Mouse (Mus musculus) kidney, adult 2 months (tissue): ENCODE measurements around the gene Rom1. TPM values are rescaled to one million over a fixed set of nuclear protein-coding genes. Genes with fewer than 3 reads are reported as not detected.
A peak's percentile ranks its signal among the peaks of the same experiment; 100 is the strongest.

Source experiments
- DNase-seq: peaks from one replicate; pipeline ENCODE4 v3.0.0; 2021
- H3K27ac ChIP-seq: fragments of 200-500 bp; 2 replicates; pipeline ENCODE4 v1.5.1; 2012; ENCODE audit warnings: low read depth, low read length, control low read depth, inconsistent platforms; ENCODE audit not compliant: insufficient read depth
- H3K27me3 ChIP-seq: fragments of 200-500 bp; replicated peaks from 2 replicates; pipeline ENCODE4 v1.6.1; 2012; ENCODE audit warnings: mild to moderate bottlenecking, moderate library complexity, low read length, inconsistent platforms; ENCODE audit not compliant: control insufficient read depth, insufficient read depth
- H3K36me3 ChIP-seq: fragments of 200-500 bp; 2 replicates; pipeline ENCODE4 v1.6.1; 2012; ENCODE audit warnings: mild to moderate bottlenecking, moderate library complexity, low read length, inconsistent platforms; ENCODE audit not compliant: control insufficient read depth, insufficient read depth
- H3K4me1 ChIP-seq: fragments of 200-500 bp; 2 replicates; pipeline ENCODE4 v1.6.1; 2011; ENCODE audit warnings: low read length; ENCODE audit not compliant: control insufficient read depth, insufficient read depth
- H3K4me3 ChIP-seq: fragments of 200-500 bp; 2 replicates; pipeline ENCODE4 v1.5.1; 2011; ENCODE audit warnings: mild to moderate bottlenecking, low read depth, low read length, control low read depth; ENCODE audit not compliant: insufficient read depth
- CTCF ChIP-seq: fragments of 200-500 bp; conservative IDR thresholded peaks from 2 replicates; pipeline ENCODE4 v1.5.1; 2011; ENCODE audit warnings: low read depth, mild to moderate bottlenecking, control low read depth, low read length, moderate library complexity, mixed read lengths; ENCODE audit not compliant: insufficient read depth, insufficient read length
- POLR2A ChIP-seq: fragments of 200-500 bp; IDR thresholded peaks from one replicate; pipeline ENCODE4 v1.6.1; 2011; ENCODE audit warnings: low read depth, low read length, control low read depth
- WGBS: fragments of 180-500 bp; shearing (Covaris S2); methylation state at CpG from one replicate; pipeline ENCODE4 v1.1.7; 2018; 5-methylcytosine and 5-hydroxymethylcytosine counted together
- polyA plus RNA-seq: library from polyadenylated mRNA; depleted of rRNA; stranded (reverse); fragments of >200 nt; gene quantifications from 2 replicates; pipeline ENCODE4 v1.2.3, GENCODE M21; 2012

The Rom1 gene
- polyA plus RNA-seq, 1 experiment = 12.0 TPM

DNA sequence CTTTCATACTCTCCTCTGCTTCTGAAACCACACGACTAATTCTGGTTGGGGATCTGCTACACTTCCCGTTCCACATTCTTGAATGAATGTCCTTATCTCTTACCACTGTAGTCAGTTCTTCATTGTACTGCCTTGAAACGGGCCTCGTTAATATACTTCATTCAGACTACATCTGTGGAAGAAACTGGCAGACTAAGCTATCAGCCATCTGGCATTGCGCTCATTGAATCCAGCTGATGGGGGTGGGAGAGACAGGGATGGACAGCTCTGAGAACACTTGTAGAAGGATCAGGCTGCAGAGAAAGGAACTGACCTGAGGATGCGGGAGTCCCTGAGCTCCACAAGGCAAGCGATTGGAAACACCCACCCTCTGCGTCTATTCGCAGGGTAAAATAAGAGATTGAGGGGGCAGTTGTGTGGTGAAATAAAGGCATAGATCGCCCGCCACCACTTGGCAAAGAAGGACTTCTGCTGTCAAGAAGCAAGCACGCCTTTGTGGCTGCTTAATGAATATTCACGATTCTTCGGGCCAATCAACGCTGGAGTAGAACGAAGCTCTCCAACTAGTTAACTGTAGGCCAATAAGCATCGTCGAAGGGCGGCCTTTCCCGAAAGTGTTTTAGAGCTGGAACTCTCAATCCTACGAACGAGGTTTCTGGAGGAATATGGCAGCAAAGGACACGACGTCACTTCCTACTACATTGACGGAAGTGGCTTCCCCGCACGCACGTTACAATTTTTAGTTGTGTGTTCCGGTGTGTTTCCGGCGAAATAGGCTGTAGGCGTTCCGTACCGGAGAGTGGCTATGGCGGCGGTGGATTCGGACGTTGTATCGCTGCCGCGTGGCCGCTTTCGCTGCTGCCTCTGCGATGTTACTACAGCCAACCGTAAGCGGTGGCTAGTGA lies 24.2 kb upstream of the Rom1 start, which contains the start of gene Tut1:
TSS of gene Tut1 (plus strand) at position 713 of the 905 bp plus-strand sequence.
- 2% methylated on average over 46 of the region's 46 CpGs for WGBS
- H3K36me3 ChIP-seq = peaks cover 2% of the 10 kb centered on the region
- no peaks in the 10 kb centered on the region for H3K27me3 ChIP-seq
- H3K4me1 ChIP-seq = peaks cover 6% of the 10 kb centered on the region; the same call in 1 of the 2 replicates
- peak; percentile 98 for DNase-seq
- TF ChIP-seq CTCF = no peak
- TF ChIP-seq POLR2A = peak; percentile 51
- peak within 1 kb of the TSS; percentile 64 for H3K4me3 ChIP-seq
- no peak within 1 kb of the TSS for H3K27ac ChIP-seq

- Histone ChIP-seq H3K4me3 (no peak overlapping the region), H3K4me1 (peaks cover 6% of the 10 kb centered on the region; the same call in 1 of the 2 replicates), H3K27ac (no peak overlapping the region), H3K27me3 (no peaks in the 10 kb centered on the region), H3K36me3 (peaks cover 6% of the 10 kb centered on the region)
- TF ChIP-seq POLR2A = no peak
- no peak for TF ChIP-seq CTCF
- DNase-seq = no peak
- 92% methylated on average over 9 of the region's 9 CpGs for WGBS
Measured at GRCm38 (mm10) chr19:8952241-8952640, 23.1 kb upstream of the Rom1 start.

DNA sequence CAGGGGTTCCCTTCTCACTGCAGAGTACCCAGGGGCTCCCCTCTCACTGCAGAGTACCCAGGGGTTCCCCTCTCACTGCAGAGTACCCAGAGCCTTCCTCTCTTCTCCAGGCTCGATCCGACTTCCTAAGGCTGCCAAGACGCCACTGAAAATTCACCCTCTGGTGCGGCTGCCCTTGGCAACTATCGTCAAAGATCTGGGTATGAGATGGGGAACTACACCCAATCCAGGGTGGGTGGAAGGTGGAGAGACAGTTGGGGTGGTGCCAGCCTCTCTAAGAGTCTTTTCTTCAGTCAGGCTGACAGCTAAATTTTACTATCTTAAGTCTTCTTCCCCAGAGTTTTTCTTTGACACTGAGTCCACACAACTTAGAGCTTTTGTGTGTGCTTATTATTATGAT lies 21.0 kb upstream of the Rom1 start:
- Histone ChIP-seq H3K27ac (no peak overlapping the region), H3K4me1 (peaks cover 6% of the 10 kb centered on the region; the same call in 1 of the 2 replicates), H3K4me3 (no peak overlapping the region), H3K27me3 (no peaks in the 10 kb centered on the region), H3K36me3 (peaks cover 13% of the 10 kb centered on the region)
- WGBS = 83% methylated on average over 5 of the region's 5 CpGs
- no peak for TF ChIP-seq POLR2A
- no peak for TF ChIP-seq CTCF
- no peak for DNase-seq

DNA sequence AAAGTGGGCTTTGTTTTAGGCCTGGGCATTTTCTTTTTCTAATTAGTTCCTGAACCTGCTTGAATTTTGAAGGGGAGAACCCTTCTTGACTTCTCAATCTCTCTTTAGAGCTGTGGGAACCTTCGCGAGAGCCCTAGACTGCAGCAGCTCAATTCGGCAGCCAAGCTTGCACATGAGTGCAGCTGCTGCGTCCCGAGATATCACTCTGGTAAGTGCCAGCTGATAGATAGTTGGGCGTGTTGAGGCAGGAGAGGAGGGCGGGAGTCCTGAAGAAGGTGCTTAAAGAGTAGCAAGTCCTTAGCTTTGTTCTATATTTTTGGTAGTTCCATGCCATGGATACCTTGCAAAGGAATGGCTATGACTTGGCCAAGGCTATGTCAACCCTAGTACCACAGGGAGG lies 17.8 kb upstream of the Rom1 start:
- H3K27ac ChIP-seq = no peak overlapping the region
- no peak overlapping the region for H3K4me3 ChIP-seq
- TF ChIP-seq CTCF (no peak), POLR2A (no peak)
- H3K27me3 ChIP-seq = no peaks in the 10 kb centered on the region
- 92% methylated on average over 7 of the region's 7 CpGs for WGBS
- no peak for DNase-seq
- H3K4me1 ChIP-seq = peaks cover 4% of the 10 kb centered on the region; the same call in 1 of the 2 replicates
- peaks cover 13% of the 10 kb centered on the region for H3K36me3 ChIP-seq

DNA sequence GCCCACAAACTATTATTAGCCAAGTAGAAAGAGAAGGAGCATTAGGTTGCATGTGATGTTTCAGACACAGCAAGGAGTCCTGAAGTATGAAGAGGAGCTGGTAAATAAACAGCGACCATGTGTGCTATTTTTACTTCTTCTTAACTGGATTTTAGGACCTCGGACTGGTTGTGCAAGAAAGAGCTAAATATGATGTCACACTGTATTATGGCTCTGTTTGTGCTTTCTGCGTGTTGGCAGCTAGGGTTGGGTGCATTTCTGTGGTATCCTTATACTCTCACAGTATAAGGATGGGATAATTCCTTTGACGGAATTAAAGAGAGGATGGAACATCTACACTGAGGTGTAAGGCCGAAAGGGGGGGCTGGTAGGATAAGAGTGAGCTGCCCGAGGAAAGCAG lies 16.1 kb upstream of the Rom1 start:
- peaks cover 11% of the 10 kb centered on the region for H3K36me3 ChIP-seq
- no peak for DNase-seq
- no peak overlapping the region for H3K4me3 ChIP-seq
- WGBS = 60% methylated on average over 6 of the region's 6 CpGs
- H3K27ac ChIP-seq = no peak overlapping the region
- peaks cover 4% of the 10 kb centered on the region; the same call in 1 of the 2 replicates for H3K4me1 ChIP-seq
- TF ChIP-seq CTCF (no peak), POLR2A (no peak)
- H3K27me3 ChIP-seq = no peaks in the 10 kb centered on the region

DNA sequence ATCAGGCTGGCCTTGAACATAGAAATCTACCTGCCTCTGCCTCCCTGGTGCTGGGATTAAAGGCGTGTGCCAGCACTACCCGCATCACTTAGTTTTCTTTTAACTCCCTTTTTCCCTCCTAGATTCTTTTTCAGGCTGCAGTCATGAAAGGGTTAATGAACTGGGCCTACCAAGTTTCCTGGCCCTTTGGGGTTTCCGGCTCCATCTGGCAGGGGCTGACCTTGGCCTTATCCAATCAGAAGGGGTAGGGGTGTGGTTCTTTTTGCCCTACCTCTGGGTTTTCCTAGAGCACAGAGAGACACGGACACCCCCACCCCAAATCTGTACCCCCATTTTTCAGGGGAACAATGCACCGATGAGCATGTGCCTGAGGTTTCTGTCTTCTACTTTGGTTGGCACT lies 15.6 kb upstream of the Rom1 start:
- 19% methylated on average over 5 of the region's 5 CpGs for WGBS
- TF ChIP-seq CTCF (no peak), POLR2A (no peak)
- Histone ChIP-seq H3K4me3 (no peak overlapping the region), H3K27ac (no peak overlapping the region), H3K36me3 (peaks cover 11% of the 10 kb centered on the region), H3K4me1 (peaks cover 4% of the 10 kb centered on the region; the same call in 1 of the 2 replicates), H3K27me3 (no peaks in the 10 kb centered on the region)
- DNase-seq = peak; percentile 84

GRCm38 (mm10) chr19:8944062-8944461 lies 14.9 kb upstream of the Rom1 start:
- Histone ChIP-seq H3K4me3 (no peak overlapping the region), H3K27me3 (no peaks in the 10 kb centered on the region), H3K4me1 (peaks cover 4% of the 10 kb centered on the region; the same call in 1 of the 2 replicates), H3K36me3 (peaks cover 11% of the 10 kb centered on the region), H3K27ac (no peak overlapping the region)
- 43% methylated on average over 5 of the region's 5 CpGs for WGBS
- no peak for TF ChIP-seq CTCF
- TF ChIP-seq POLR2A = no peak
- peak; percentile 40 for DNase-seq
